Mouse (Mus musculus): ENCODE results near the gene Wnk2.
A peak's percentile ranks its signal among the peaks of the same experiment; 100 is the strongest.

Gene Wnk2

DNA sequence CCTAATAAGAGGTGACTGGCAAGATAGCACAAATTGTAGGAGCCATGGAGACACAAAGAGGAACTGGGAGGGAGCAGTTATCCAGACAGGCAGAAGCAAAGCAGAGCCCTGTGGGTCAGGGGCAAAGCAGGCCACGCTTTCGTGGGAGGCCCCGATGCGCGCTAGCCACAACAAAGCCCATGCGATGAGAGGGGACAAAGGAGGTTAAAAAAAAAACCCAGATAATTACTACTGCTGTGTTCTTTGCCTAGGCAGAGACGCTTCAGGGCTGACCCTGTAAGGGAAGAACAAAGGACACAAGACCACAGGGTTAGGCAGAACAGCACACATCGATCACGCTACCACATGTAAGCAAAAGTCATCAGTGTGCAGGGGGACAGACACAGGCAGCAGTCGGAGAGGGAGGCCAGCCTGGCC lies 103.7 kb downstream of the Wnk2 start:
- DNase-seq (ENCODE audit: low spot score): no peak

DNA sequence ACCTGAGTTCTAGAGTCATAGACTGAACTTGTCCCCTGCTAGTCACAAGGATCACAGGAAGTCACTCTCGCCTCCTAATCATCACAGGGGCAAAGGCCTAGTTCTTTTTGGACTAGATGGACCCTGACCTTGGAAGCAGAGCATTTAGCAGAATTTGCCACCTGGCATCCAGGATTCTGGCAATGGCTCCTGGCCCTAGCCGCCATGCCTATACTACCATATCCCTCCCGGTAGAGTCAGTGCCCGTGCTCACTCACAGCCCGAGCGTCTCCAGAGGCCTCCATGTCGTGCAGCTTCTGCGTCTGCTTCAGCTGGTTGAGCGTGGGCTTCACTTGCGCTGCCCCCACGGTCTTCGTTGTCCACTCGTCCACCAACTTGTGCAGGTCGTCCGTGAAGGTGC lies 105.4 kb downstream of the Wnk2 start:
- no peak for DNase-seq (ENCODE audit: low spot score)

DNA sequence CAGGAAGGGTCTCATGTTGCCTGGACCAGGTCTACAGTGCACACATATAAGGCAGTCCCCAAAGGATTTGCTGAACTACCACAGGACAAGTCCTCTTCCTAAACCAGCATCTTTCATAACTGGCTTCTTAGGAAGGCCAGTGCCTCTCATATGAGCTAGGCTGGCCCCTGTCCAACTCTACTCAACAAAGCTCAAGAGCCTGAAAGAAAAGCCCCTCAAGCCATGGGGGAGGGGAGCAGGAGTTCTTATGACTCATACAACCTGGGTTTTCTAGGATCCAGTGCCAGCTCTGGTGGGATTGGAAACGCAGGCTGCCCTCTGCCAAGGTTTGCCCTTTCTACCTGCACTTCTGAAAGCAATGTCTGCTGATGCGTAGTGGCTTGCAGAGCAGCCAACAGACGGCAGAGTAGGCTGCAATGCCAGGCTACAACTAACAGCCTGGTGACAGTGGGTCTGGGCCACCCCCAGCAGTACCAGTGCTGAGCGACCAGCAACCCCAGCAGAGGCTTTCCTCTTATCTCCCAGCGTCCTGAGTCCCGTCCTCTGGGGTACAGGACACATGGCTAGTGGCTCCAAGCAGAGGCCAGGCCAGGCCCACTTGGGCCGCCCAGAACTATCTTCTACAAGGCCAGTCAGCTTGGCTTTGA lies 110.8 kb downstream of the Wnk2 start:
- DNase-seq (ENCODE audit: low spot score): no peak

DNA sequence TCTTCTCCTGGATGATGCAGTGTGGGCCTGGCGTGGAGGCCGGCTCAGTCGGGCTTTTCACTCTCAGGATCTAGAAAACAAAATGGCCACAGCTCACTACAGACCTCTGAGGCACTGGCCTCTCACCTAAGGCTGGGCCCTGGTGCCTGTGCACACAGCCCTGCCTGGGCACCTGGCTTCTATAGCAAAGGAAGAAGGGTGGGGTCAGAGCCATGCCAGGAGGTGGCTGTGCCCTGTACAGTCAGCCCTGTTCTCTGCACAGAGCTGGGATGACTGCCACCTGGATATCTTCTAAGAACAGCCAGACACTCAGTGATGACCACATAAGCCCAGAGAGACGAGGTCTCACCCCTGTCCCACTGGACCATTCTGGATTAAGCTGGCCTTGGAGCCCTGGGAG lies 111.4 kb downstream of the Wnk2 start:
- no peak for DNase-seq (ENCODE audit: low spot score)

GRCm38 (mm10) chr13:49031029-49031428 lies 116.8 kb downstream of the Wnk2 start:
- no peak for DNase-seq (ENCODE audit: low spot score)

GRCm38 (mm10) chr13:49028757-49029539 lies 118.9 kb downstream of the Wnk2 start:
- no peak for DNase-seq (ENCODE audit: low spot score)

DNA sequence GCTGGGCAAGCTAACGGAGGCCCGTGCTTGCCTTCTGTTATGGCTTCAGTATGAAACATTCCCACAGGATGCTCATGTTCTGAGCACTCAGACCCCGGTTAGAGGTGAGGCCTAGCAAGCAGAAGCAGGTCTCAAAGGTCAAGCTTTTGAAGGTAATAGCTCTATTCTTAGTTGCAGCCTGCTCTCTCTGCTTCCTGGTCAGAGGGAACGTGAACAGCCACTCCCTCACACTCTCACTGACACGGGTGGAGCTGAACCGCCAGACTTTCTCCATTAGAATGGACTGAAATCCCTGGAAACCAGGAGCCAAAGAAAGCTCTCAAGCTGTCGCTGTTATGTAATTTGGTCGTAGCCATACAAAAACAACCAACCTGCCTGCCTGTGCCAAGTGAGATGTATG lies 120.8 kb downstream of the Wnk2 start:
- DNase-seq (ENCODE audit: low spot score): no peak

DNA sequence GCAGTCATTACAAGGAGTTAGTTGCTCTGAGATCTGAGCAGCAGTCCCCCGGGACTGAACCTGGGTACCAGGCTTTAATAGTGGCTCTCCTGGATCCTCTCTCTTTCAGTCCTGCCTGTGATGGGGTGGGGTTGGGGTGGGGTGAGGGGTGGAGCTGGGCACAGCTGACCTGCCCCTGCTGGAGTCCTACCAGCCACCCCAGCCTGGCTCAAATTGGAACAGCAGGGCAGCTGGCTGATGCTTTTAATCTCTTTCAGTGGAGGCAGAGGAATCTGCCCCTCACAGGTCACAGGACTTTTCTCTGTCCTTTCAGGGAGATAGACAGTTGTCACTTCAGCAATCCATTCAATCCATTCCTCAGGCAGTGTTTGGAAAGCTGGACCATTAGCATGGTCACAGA lies 122.3 kb downstream of the Wnk2 start:
- no peak for DNase-seq (ENCODE audit: low spot score)

- DNase-seq (ENCODE audit: low spot score): no peak
Measured at GRCm38 (mm10) chr13:49024763-49025162, 123.1 kb downstream of the Wnk2 start.

DNA sequence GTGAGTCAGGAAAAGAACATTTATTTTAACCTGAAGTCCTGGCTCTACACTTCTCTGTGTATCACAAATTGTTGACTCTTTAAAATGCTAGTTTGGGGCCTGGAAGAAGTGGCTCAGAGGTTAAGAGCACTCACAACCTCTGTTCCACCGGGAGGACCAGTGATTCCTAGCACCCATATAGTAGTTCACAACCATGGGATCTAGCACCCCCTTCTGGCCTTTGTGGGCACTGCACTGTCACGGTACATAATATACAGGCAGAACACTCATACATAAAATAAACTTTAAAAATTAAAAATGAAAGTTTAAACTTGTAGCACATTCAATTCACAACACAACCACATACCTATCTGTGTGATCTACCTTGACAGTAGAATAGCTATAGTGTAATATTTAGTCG lies 126.1 kb downstream of the Wnk2 start:
- DNase-seq (ENCODE audit: low spot score): peak; percentile 66

DNA sequence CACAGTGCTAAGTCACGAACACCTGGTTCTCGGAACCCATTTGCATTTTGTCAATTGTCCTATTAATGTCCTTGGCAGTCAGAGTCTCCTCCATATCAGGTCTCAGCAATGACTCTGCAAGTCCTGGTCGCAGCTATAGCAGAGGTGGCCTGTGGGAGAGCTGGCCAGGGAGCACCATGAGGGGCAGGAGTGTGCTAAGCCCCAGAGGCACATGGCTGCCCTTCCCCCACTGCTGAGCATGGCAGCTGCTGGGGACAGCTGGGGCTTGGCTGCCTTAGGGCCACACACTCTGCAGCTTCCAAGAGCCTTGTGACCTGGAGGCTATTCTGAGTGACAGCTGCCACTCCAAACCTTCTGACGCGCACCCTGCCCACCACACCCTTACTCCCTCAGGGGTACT lies 127.7 kb downstream of the Wnk2 start:
- no peak for DNase-seq (ENCODE audit: low spot score)

DNA sequence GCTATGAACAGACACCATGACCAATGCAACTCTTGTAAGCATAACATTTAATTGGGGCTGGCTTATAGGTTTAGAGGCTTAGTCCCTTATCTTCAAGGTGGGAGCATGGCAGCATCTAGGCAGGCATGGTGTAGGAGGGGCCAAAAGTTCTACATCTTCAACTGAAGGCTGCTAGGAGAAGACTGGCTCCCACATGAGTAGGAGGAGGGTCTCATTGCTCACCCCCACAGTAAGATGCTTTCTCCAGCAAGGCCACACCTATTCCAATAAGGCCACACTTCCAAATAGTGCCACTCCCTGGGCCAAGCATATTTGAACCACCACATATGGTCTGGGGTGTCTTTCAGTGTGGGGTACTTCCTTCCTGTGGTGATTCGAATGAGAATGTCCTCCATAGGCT lies 130.4 kb downstream of the Wnk2 start:
- DNase-seq (ENCODE audit: low spot score): no peak

- peak; percentile 73 for DNase-seq (ENCODE audit: low spot score)
Measured at GRCm38 (mm10) chr13:49016311-49016761, 131.5 kb downstream of the Wnk2 start.

- DNase-seq (ENCODE audit: low spot score): peak; percentile 58
Measured at GRCm38 (mm10) chr13:49015366-49016306, 132.2 kb downstream of the Wnk2 start.

DNA sequence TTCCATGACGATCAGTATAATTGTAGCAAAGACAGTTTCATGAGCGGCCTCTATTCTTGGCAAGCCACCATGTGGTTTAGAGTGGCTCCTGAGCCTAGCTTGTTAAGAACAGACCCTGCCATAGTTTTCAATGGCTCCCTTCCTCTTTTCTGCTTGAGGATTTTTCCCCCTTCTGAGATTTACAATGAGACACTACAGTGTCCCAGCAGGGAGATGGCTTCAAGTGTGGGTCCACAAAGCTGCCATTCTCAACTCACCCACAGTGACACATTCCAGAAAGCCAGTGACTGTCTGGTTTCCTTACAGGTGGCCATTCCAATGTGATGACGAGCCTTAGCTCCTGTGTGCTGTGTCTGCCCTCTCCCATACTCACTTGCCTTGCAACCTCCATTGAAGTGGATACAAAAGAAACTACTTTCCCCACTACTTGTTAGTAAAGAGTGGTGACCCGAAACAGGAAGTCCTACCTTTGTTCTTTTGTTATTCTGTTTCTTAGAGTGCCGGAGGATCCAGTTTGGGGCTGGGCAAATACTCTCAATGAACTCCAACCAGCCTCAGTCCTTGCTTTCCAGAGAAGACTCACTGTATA lies 134.5 kb downstream of the Wnk2 start:
- DNase-seq (ENCODE audit: low spot score): no peak

- DNase-seq (ENCODE audit: low spot score): peak; percentile 56
Measured at GRCm38 (mm10) chr13:49001691-49002090, 146.1 kb downstream of the Wnk2 start.

DNA sequence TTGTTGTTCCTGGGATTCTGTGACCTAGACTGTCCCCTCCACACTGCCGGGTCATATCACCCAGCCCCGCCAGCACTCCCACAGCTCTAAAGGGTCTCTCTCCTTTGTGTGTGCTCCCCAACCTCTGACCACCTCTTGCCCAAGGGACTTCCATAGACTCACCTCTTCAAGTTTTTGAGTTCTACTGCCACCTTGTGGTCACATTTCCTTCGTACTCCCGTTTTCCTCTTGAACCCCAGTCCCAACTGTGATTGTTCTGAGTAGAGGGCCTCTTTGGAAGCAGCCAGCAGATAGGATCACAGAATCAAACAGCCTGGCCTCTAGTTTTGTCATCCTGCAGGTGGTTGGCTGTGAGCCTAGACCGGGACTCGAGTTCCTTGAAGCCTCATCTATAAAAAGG lies 149.2 kb downstream of the Wnk2 start:
- DNase-seq (ENCODE audit: low spot score): peak; percentile 72

- no peak for DNase-seq (ENCODE audit: low spot score)
Measured at GRCm38 (mm10) chr13:48996731-48997130, 151.1 kb downstream of the Wnk2 start.

DNA sequence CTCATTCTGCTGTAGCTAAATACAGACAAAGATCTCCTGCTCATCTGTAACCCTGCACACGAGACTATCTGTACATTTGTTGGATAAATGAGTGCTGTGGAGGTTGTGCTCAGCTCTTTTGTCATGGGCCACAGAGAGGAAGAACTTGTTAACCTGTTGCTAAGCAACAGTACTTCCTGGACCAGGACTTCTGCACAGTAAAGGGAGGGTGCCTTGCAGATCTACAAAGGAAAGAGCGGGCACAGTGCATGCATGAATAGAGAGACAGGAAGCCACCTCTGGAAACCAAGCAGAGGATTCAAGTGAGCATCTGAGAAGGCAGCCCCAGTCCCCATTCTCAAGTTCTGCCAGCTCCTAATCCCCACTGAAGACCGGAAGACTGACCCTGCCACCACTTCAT lies 152.9 kb downstream of the Wnk2 start:
- no peak for DNase-seq (ENCODE audit: low spot score)

DNA sequence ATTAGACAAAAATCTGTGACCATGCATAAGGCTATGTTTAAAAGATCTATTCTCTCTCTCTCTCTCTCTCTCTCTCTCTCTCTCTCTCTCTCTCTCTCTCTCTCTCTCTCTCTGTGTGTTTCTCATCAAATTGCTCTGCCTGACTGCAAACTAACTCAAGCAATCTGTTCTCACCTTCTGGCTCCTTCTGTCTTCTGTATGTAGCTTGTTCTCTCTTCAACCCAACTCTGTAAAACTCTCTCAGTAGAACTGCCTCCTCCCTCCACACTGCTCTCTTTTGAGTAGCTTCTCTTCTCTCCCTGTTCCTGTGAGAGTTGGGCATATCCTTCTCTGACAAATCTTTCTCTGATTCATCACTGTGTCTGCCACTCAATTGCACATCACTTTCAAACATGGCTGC lies 154.9 kb downstream of the Wnk2 start:
- DNase-seq (ENCODE audit: low spot score): no peak

GRCm38 (mm10) chr13:48990138-48990537 lies 157.7 kb downstream of the Wnk2 start:
- no peak for DNase-seq (ENCODE audit: low spot score)

Data from testis, postnatal 10 days (tissue).